Mouse (Mus musculus) G1E (cell line): ENCODE data around the gene Gnpat.

Experiments
- CTCF ChIP-seq: IDR thresholded peaks from 2 replicates; pipeline ENCODE4 v1.5.1; 2012; ENCODE audit warnings: low read depth, low read length, inconsistent platforms, mixed read lengths
- GATA1 ChIP-seq: IDR thresholded peaks from 2 replicates; pipeline ENCODE4 v1.6.1; 2012; ENCODE audit warnings: borderline replicate concordance, low read length, inconsistent platforms, mixed read lengths
- GATA2 ChIP-seq: IDR thresholded peaks from 2 replicates; pipeline ENCODE4 v1.6.1; 2012; ENCODE audit warnings: low read depth, low read length, inconsistent platforms, borderline replicate concordance
- POLR2AphosphoS5 ChIP-seq: IDR thresholded peaks from 2 replicates; pipeline ENCODE4 v1.6.1; 2012; ENCODE audit warnings: low read depth, low read length, inconsistent platforms; ENCODE audit not compliant: insufficient replicate concordance
- TAL1 ChIP-seq: conservative IDR thresholded peaks from 2 replicates; pipeline ENCODE4 v1.6.1; 2012; ENCODE audit warnings: low read depth, low read length, inconsistent platforms, mixed read lengths

- TF ChIP-seq CTCF (no peak), TAL1 (no peak), GATA1 (no peak), POLR2AphosphoS5 (no peak), GATA2 (no peak)
Observed at GRCm38 (mm10) chr8:124892596-124892995, 29.8 kb downstream of the Gnpat start.
